Mouse (Mus musculus) induced T-regulatory cell, adult 2 months (primary cell): Measurements from ENCODE around the gene Crcp.
A peak's percentile ranks its signal among the peaks of the same experiment; 100 is the strongest.

Source experiments
- DNase-seq: peaks from one replicate; pipeline ENCODE4 v3.0.0-alpha.2; 2012; ENCODE audit warnings: low read depth

Gene Crcp

GRCm38 (mm10) chr5:130059413-130060328, 30.6 kb downstream of the Crcp start:
- DNase-seq: no peak

- DNase-seq: no peak
Observed at GRCm38 (mm10) chr5:130060329-130060665, 31.2 kb downstream of the Crcp start.

GRCm38 (mm10) chr5:130062096-130062495, 33.0 kb downstream of the Crcp start:
- DNase-seq: no peak

GRCm38 (mm10) chr5:130063760-130064159, 34.7 kb downstream of the Crcp start:
- no peak for DNase-seq

- peak; percentile 64 for DNase-seq
Observed at GRCm38 (mm10) chr5:130065579-130065978, 36.5 kb downstream of the Crcp start.

- no peak for DNase-seq
Observed at GRCm38 (mm10) chr5:130067841-130068264, 38.8 kb downstream of the Crcp start.

- DNase-seq: no peak
Observed at GRCm38 (mm10) chr5:130073026-130073425, 43.9 kb downstream of the Crcp start, which contains the start of gene Tpst1. TSS of gene Tpst1 (plus strand) at chr5:130073326.

- DNase-seq: no peak
Observed at GRCm38 (mm10) chr5:130074491-130074890, 45.4 kb downstream of the Crcp start.

- DNase-seq: no peak
Observed at GRCm38 (mm10) chr5:130076396-130076795, 47.3 kb downstream of the Crcp start.

- peak; percentile 16 for DNase-seq
Observed at GRCm38 (mm10) chr5:130078096-130078833, 49.2 kb downstream of the Crcp start.

- no peak for DNase-seq
Observed at GRCm38 (mm10) chr5:130078834-130079156, 49.7 kb downstream of the Crcp start.

GRCm38 (mm10) chr5:130079202-130080050, 50.3 kb downstream of the Crcp start:
- peak; percentile 91 for DNase-seq

GRCm38 (mm10) chr5:130080051-130080681, 51.1 kb downstream of the Crcp start:
- peak; percentile 39 for DNase-seq

GRCm38 (mm10) chr5:130081181-130081881, 52.2 kb downstream of the Crcp start:
- peak; percentile 45 for DNase-seq

- DNase-seq: no peak
Observed at GRCm38 (mm10) chr5:130082431-130082830, 53.3 kb downstream of the Crcp start.

GRCm38 (mm10) chr5:130084271-130084670, 55.2 kb downstream of the Crcp start:
- no peak for DNase-seq

- peak; percentile 10 for DNase-seq
Observed at GRCm38 (mm10) chr5:130088008-130088407, 58.9 kb downstream of the Crcp start.

GRCm38 (mm10) chr5:130088612-130089011, 59.5 kb downstream of the Crcp start:
- no peak for DNase-seq

GRCm38 (mm10) chr5:130089177-130089576, 60.1 kb downstream of the Crcp start:
- DNase-seq: no peak

- no peak for DNase-seq
Observed at GRCm38 (mm10) chr5:130089626-130090393, 60.7 kb downstream of the Crcp start.
